Mouse (Mus musculus): ENCODE data around the gene Evi2b. TPM values are rescaled to one million over a fixed set of nuclear protein-coding genes. Genes with fewer than 3 reads are reported as not detected.

Evi2b gene
- total RNA-seq (2014; fragmentation: Nextera tagmentation) (18.3 and 33.3 TPM in 2 replicates), total RNA-seq (2017) (6.7 and 8.0 TPM in 2 replicates), polyA plus RNA-seq (2012) (1.1 and 1.3 TPM in 2 replicates)

GRCm38 (mm10) chr11:79523560-79524309 lies at the start of gene Evi2b:
Gene Evi2b (minus strand): TSS chr11:79523762.
- no peaks in the 10 kb centered on the region for H3K9me3 ChIP-seq (replicated peaks)
- TF ChIP-seq POLR2AphosphoS5 (IDR thresholded peaks at IDR 0.05; ENCODE audit: insufficient replicate concordance, low read depth, low read length) = no peak
- no peak for TF ChIP-seq GATA1 (IDR thresholded peaks at IDR 0.05; ENCODE audit: borderline replicate concordance, low read length)
- TF ChIP-seq GATA2 (IDR thresholded peaks at IDR 0.05; ENCODE audit: borderline replicate concordance, low read depth, low read length) = no peak
- no peak for TF ChIP-seq CTCF (IDR thresholded peaks at IDR 0.05; ENCODE audit: low read depth, low read length)
- TF ChIP-seq TAL1 (conservative IDR thresholded peaks at IDR 0.05; ENCODE audit: low read depth, low read length) = no peak
- peaks cover 24% of the 10 kb centered on the region for H3K36me3 ChIP-seq (replicated peaks)
- DNase-seq (ENCODE audit: low spot score) (no peak), ATAC-seq (ENCODE audit: extremely low read depth, insufficient number of reproducible peaks, low FRiP score, poor library complexity, severe bottlenecking) (no peak)
- H3K4me1 ChIP-seq (ENCODE audit: insufficient read depth, low read depth, low read length) = 0 out of 2 replicates have a peak, but pooled peaks cover 5% of the 10 kb centered on the region
- H3K27me3 ChIP-seq (ENCODE audit: insufficient read depth, low read length) = no peaks in the 10 kb centered on the region
- no peak within 1 kb of the TSS for H3K4me3 ChIP-seq (ENCODE audit: low read depth, low read length)

GRCm38 (mm10) chr11:79570319-79570718 lies 46.8 kb upstream of the Evi2b start:
- no peaks in the 10 kb centered on the region for H3K27me3 ChIP-seq (ENCODE audit: insufficient read depth, low read length)
- H3K9me3 ChIP-seq (replicated peaks) = no peaks in the 10 kb centered on the region
- no peak for TF ChIP-seq TAL1 (conservative IDR thresholded peaks at IDR 0.05; ENCODE audit: low read depth, low read length)
- TF ChIP-seq GATA1 (IDR thresholded peaks at IDR 0.05; ENCODE audit: borderline replicate concordance, low read length) = no peak
- TF ChIP-seq POLR2AphosphoS5 (IDR thresholded peaks at IDR 0.05; ENCODE audit: insufficient replicate concordance, low read depth, low read length) = no peak
- TF ChIP-seq GATA2 (IDR thresholded peaks at IDR 0.05; ENCODE audit: borderline replicate concordance, low read depth, low read length) = no peak
- no peak for TF ChIP-seq CTCF (IDR thresholded peaks at IDR 0.05; ENCODE audit: low read depth, low read length)
- no peak overlapping the region for H3K4me3 ChIP-seq (ENCODE audit: low read depth, low read length)
- no peak for DNase-seq (ENCODE audit: low spot score)
- peaks cover 80% of the 10 kb centered on the region for H3K36me3 ChIP-seq (replicated peaks)
- no peak for ATAC-seq (ENCODE audit: extremely low read depth, insufficient number of reproducible peaks, low FRiP score, poor library complexity, severe bottlenecking)
- H3K4me1 ChIP-seq (ENCODE audit: insufficient read depth, low read depth, low read length) = no peaks in the 10 kb centered on the region

GRCm38 (mm10) chr11:79568197-79568911 lies 44.8 kb upstream of the Evi2b start:
- no peaks in the 10 kb centered on the region for H3K4me1 ChIP-seq (ENCODE audit: insufficient read depth, low read depth, low read length)
- no peak for TF ChIP-seq TAL1 (conservative IDR thresholded peaks at IDR 0.05; ENCODE audit: low read depth, low read length)
- no peak for TF ChIP-seq GATA1 (IDR thresholded peaks at IDR 0.05; ENCODE audit: borderline replicate concordance, low read length)
- no peak for TF ChIP-seq POLR2AphosphoS5 (IDR thresholded peaks at IDR 0.05; ENCODE audit: insufficient replicate concordance, low read depth, low read length)
- no peak for TF ChIP-seq CTCF (IDR thresholded peaks at IDR 0.05; ENCODE audit: low read depth, low read length)
- no peak for TF ChIP-seq GATA2 (IDR thresholded peaks at IDR 0.05; ENCODE audit: borderline replicate concordance, low read depth, low read length)
- no peak overlapping the region for H3K4me3 ChIP-seq (ENCODE audit: low read depth, low read length)
- no peaks in the 10 kb centered on the region for H3K9me3 ChIP-seq (replicated peaks)
- ATAC-seq (ENCODE audit: extremely low read depth, insufficient number of reproducible peaks, low FRiP score, poor library complexity, severe bottlenecking) (no peak), DNase-seq (ENCODE audit: low spot score) (no peak)
- H3K36me3 ChIP-seq (replicated peaks) = peaks cover 72% of the 10 kb centered on the region
- no peaks in the 10 kb centered on the region for H3K27me3 ChIP-seq (ENCODE audit: insufficient read depth, low read length)

GRCm38 (mm10) chr11:79566947-79567346 lies 43.4 kb upstream of the Evi2b start:
- Histone ChIP-seq H3K27me3 (ENCODE audit: insufficient read depth, low read length) (no peaks in the 10 kb centered on the region), H3K36me3 (replicated peaks) (peaks cover 72% of the 10 kb centered on the region), H3K4me1 (ENCODE audit: insufficient read depth, low read depth, low read length) (no peaks in the 10 kb centered on the region), H3K9me3 (replicated peaks) (no peaks in the 10 kb centered on the region), H3K4me3 (ENCODE audit: low read depth, low read length) (no peak overlapping the region)
- ATAC-seq (ENCODE audit: extremely low read depth, insufficient number of reproducible peaks, low FRiP score, poor library complexity, severe bottlenecking) (no peak), DNase-seq (ENCODE audit: low spot score) (no peak)
- TF ChIP-seq GATA1 (IDR thresholded peaks at IDR 0.05; ENCODE audit: borderline replicate concordance, low read length) (no peak), POLR2AphosphoS5 (IDR thresholded peaks at IDR 0.05; ENCODE audit: insufficient replicate concordance, low read depth, low read length) (no peak), GATA2 (IDR thresholded peaks at IDR 0.05; ENCODE audit: borderline replicate concordance, low read depth, low read length) (no peak), CTCF (IDR thresholded peaks at IDR 0.05; ENCODE audit: low read depth, low read length) (no peak)

- peaks cover 73% of the 10 kb centered on the region for H3K36me3 ChIP-seq (replicated peaks)
- TF ChIP-seq GATA1 (IDR thresholded peaks at IDR 0.05; ENCODE audit: borderline replicate concordance, low read length) (no peak), GATA2 (IDR thresholded peaks at IDR 0.05; ENCODE audit: borderline replicate concordance, low read depth, low read length) (no peak), POLR2AphosphoS5 (IDR thresholded peaks at IDR 0.05; ENCODE audit: insufficient replicate concordance, low read depth, low read length) (no peak), CTCF (IDR thresholded peaks at IDR 0.05; ENCODE audit: low read depth, low read length) (no peak), TAL1 (conservative IDR thresholded peaks at IDR 0.05; ENCODE audit: low read depth, low read length) (no peak)
- no peak overlapping the region for H3K4me3 ChIP-seq (ENCODE audit: low read depth, low read length)
- DNase-seq (ENCODE audit: low spot score) = no peak
- no peak for ATAC-seq (ENCODE audit: extremely low read depth, insufficient number of reproducible peaks, low FRiP score, poor library complexity, severe bottlenecking)
- H3K4me1 ChIP-seq (ENCODE audit: insufficient read depth, low read depth, low read length) = no peaks in the 10 kb centered on the region
- no peaks in the 10 kb centered on the region for H3K9me3 ChIP-seq (replicated peaks)
- no peaks in the 10 kb centered on the region for H3K27me3 ChIP-seq (ENCODE audit: insufficient read depth, low read length)
These were observed 39.9 kb upstream of the Evi2b start for GRCm38 (mm10) chr11:79563493-79563892.

- H3K27me3 ChIP-seq (ENCODE audit: insufficient read depth, low read length) = no peaks in the 10 kb centered on the region
- DNase-seq (ENCODE audit: low spot score) (no peak), ATAC-seq (ENCODE audit: extremely low read depth, insufficient number of reproducible peaks, low FRiP score, poor library complexity, severe bottlenecking) (no peak)
- TF ChIP-seq TAL1 (conservative IDR thresholded peaks at IDR 0.05; ENCODE audit: low read depth, low read length) (no peak), POLR2AphosphoS5 (IDR thresholded peaks at IDR 0.05; ENCODE audit: insufficient replicate concordance, low read depth, low read length) (no peak), GATA1 (IDR thresholded peaks at IDR 0.05; ENCODE audit: borderline replicate concordance, low read length) (no peak), GATA2 (IDR thresholded peaks at IDR 0.05; ENCODE audit: borderline replicate concordance, low read depth, low read length) (no peak), CTCF (IDR thresholded peaks at IDR 0.05; ENCODE audit: low read depth, low read length) (no peak)
- peaks cover 68% of the 10 kb centered on the region for H3K36me3 ChIP-seq (replicated peaks)
- no peaks in the 10 kb centered on the region for H3K9me3 ChIP-seq (replicated peaks)
- no peak overlapping the region for H3K4me3 ChIP-seq (ENCODE audit: low read depth, low read length)
- H3K4me1 ChIP-seq (ENCODE audit: insufficient read depth, low read depth, low read length) = no peaks in the 10 kb centered on the region
These were observed 37.0 kb upstream of the Evi2b start for GRCm38 (mm10) chr11:79560536-79560935.
